Mouse (Mus musculus) urinary bladder, postnatal 14 days (tissue): Measurements from ENCODE around the gene Gbe1.

Experiments
- DNase-seq: peaks from one replicate; pipeline ENCODE4 v3.0.0; 2021; ENCODE audit warnings: low spot score

Gene Gbe1

DNA sequence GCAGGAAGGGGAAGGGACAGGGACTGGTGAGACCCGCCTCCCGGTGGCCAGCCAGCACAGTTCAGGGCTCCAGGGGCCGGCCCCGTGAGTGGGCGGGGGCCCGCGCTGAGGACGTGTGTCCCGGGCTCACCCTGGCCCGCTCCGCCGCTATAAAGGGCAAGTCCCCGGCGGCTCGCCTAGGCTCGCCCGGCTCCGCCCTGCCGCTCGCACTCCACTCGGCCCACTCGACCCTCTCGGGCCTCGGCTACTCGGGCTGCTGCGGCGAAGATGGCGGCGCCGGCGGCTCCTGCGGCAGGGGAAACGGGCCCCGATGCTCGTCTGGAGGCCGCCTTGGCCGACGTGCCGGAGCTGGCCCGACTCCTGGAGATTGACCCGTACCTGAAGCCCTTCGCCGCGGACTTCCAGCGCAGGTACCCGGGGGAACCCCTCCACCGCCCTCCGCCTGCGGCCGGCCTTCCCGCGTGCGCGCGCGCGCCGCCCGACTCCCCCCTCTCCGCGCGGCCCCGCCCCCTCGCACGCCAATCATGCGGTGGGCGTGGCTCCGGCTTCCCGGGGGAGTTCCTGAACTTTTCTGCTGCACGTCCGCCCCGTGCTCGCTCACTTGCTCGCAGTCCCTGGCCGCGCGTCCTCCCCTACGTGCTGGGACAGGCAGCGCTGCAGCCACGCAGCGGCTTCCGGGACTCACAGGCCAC, at the start of gene Gbe1:
Gene Gbe1 (plus strand): TSS at position 64 of the 692 bp plus-strand sequence.
- peak; percentile 93 for DNase-seq

- DNase-seq: no peak
Measured at GRCm38 (mm10) chr16:70310691-70311090, 3.1 kb upstream of the Gbe1 start.

DNA sequence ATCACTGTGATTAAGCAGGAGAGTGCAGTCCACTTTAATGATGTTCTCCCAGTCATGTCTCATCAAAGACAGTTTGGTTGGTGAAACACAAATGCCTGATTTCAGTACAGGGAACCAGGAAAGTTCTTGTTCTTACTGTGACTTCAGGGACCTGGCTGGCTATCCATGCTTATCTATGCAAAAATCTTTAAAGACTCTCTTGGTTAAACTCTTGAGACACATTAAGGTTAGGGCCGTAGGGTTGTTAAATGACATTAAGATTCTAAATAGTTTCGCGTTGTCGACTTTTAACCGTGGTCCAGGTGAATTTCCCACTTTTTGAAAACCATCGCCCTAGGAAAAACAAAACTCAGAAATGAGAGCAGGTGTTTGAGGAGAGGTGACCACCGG, 258 bp upstream of the Gbe1 start:
- no peak for DNase-seq

- DNase-seq: no peak
Measured at GRCm38 (mm10) chr16:70314578-70314930, 805 bp downstream of the Gbe1 start.

- DNase-seq: no peak
Measured at GRCm38 (mm10) chr16:70315261-70315660, 1.5 kb downstream of the Gbe1 start.

- DNase-seq: no peak
Measured at GRCm38 (mm10) chr16:70315862-70316390, 2.2 kb downstream of the Gbe1 start.

DNA sequence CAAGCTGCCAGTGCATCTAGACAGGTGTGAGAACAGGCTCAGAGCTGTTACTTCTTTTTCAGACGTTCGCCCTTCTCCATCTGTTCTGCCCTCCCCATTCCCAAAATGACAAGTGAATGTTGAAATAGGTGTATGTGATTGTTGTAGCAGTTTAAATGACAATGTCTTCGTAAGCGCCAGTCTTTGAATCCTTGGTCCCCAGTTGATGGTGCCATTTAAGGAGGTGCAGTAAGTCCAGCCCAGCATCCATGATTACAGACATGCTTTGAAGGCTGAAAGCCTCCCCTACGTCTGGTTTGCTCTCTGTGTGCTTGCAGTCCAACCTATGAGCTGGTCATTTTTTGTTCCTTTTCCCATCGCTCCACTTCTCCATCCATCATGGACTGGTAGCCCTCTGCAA, 5.6 kb downstream of the Gbe1 start:
- no peak for DNase-seq

GRCm38 (mm10) chr16:70320612-70321280, 7.0 kb downstream of the Gbe1 start:
- DNase-seq: no peak

DNA sequence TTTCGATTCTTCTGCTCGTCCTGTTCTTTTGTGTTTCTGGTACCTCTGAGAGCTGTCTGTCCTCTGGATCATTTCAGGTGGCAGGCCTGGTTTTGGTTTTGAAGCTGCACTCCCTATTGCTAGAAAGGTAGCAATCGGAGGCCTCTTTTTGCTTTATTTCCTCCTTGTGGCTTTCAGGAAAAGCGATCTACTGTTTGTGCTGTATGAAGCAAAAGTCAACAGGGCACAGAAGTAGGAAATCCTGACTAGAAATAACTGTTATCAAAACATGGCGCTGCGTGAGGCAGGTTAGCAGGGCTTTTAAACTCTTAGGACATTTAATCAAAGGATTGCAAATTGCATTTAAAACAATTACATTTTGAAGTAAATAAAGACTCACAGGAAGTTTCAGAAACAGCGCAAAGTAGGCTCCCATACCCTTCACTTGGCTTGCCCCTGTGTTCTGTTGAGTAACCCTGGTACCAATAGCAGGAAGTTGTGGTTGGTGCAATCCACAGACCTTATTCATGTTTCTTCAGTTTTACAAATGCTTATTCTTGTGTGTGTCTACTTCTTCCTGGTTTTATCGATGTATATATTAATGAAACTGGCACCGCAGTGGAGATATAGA, 12.7 kb downstream of the Gbe1 start:
- no peak for DNase-seq

DNA sequence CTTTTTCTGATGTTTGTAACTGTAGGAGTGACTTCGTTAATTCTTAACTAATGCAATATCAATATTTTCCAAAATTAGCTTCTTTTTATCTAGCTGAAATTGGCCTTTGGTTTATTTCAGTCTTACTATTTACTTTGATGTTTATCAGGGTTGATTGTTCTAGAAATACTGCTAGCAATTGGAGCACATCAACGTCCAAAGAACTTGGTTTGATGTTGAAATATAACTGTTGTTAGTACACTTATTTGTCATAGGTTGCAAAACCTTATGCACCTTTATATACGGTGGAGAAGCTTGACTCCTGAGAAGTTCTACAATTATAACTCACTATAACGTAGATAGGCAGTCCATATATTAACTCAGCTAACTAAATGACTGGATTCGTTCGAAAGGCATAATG, 14.8 kb downstream of the Gbe1 start:
- no peak for DNase-seq

DNA sequence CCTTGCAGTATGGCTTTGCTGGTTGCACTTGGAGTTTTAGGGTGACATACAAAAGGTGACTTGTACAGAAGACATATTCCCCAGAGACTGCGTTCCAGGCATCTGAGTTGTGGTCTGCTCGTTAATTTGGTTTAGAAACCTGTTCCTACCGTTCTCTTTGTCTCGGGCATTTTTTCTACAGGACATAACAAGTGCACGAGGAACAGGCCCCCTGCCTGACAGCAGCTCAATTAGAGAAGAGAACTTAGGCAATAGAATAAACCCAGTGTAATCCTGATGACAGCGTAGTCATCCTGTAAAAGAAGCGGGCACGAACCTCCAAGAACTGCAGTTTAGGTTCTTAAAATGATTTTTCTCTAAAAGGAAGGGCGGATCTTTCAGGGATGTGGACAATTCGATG, 15.3 kb downstream of the Gbe1 start:
- DNase-seq: no peak

DNA sequence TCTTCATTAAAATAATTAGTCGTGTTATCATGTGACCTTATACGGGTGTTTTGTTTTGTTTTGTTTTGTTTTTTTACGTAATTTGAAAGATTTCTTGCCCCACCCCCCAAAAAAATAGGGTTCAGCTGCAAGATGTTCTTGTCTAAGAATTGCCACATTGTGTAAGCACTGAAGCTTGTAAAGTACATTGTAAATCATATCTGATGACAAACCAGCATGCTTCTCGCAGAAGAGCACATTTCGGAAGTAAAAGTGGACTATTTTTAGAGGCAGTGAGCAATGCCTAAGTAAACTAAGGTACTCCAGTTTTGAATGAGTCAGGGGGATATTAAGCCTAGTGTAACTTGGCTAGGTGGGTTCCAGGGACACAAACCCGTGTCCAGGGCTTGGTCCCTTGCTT, 15.7 kb downstream of the Gbe1 start:
- DNase-seq: peak; percentile 5

- DNase-seq: no peak
Measured at GRCm38 (mm10) chr16:70330007-70330406, 16.3 kb downstream of the Gbe1 start.

- DNase-seq: no peak
Measured at GRCm38 (mm10) chr16:70330626-70331275, 17.0 kb downstream of the Gbe1 start.

DNA sequence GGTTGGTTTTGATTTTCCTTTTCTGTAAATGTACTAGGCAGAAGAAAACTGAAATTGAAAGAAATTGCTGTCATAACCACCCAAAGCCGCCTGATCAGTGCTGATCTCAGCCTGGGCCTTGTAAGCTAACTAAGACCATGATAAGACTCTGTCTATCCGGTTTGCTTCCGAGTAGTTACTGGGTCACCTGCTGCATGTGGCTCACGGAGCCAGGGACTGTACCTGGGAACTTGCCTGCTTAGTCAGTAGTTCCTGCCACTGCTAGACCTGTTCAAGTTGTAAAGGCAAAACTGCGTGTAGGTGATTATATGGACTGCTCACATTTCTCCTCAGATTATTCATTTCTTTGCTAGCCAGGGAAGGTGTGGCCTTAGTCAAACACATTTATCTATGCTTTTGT, 21.1 kb downstream of the Gbe1 start:
- DNase-seq: no peak

- DNase-seq: no peak
Measured at GRCm38 (mm10) chr16:70335472-70335871, 21.7 kb downstream of the Gbe1 start.

DNA sequence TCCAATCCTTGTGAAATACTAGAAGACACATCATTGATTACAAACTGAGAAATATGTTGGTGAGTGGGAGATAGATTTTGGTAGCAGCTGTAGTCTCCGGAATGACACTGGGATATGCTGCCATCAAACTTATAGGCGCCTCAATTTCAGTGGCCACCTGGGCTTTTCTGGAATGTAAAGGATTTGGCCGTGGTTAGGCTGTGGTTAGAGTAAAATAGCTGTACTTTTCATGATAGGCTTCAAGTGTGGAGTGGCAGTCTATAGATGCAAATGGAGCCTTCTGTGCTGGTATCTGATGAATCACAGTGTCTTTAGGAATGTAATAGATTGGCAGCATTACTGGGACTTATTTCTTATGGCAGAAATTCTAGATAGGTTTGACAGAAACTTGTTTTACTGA, 23.9 kb downstream of the Gbe1 start:
- DNase-seq: no peak

- no peak for DNase-seq
Measured at GRCm38 (mm10) chr16:70344496-70344895, 30.7 kb downstream of the Gbe1 start.

- DNase-seq: no peak
Measured at GRCm38 (mm10) chr16:70345607-70346006, 31.9 kb downstream of the Gbe1 start.

DNA sequence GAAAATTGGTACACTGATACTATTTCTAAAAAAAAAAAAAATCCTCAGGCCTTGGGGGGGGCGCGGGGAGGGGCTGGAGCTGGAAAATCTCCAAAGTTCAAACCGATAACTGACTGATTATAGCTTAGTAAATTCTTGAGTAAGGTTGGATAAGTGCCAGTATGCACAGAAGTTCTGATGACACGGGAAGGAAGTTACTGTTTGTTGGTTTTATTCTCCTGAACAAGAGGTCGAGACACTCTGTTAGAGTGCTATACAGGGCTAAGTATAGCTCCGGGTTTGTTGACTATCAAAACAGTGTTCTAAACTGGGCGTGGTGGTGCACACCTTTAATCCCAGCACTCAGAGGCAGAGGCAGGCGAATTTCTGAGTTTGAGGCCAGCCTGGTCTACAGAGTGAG, 36.3 kb downstream of the Gbe1 start:
- no peak for DNase-seq

- peak; percentile 12 for DNase-seq
Measured at GRCm38 (mm10) chr16:70351641-70352280, 38.0 kb downstream of the Gbe1 start.

GRCm38 (mm10) chr16:70352571-70352970, 38.8 kb downstream of the Gbe1 start:
- DNase-seq: no peak
